Mouse (Mus musculus) WW6 (cell line): Measurements from ENCODE around the gene Mcu.

ENCODE experiments used
- DNase-seq: peaks from one replicate; pipeline ENCODE4 v3.0.0-alpha.2; 2013; ENCODE audit warnings: low read depth, low spot score

Mcu gene

GRCm38 (mm10) chr10:59569481-59569869 lies 47.0 kb downstream of the Mcu start:
- DNase-seq = no peak

GRCm38 (mm10) chr10:59568665-59569480 lies 47.6 kb downstream of the Mcu start:
- DNase-seq = no peak

GRCm38 (mm10) chr10:59566968-59567367 lies 49.5 kb downstream of the Mcu start:
- no peak for DNase-seq

- DNase-seq = no peak
These were observed 50.5 kb downstream of the Mcu start for GRCm38 (mm10) chr10:59565995-59566410.

- no peak for DNase-seq
These were observed 51.9 kb downstream of the Mcu start for GRCm38 (mm10) chr10:59564551-59564950.

GRCm38 (mm10) chr10:59562511-59562910 lies 54.0 kb downstream of the Mcu start:
- DNase-seq = no peak

- DNase-seq = no peak
These were observed 56.4 kb downstream of the Mcu start for GRCm38 (mm10) chr10:59560126-59560525.

- DNase-seq = no peak
These were observed 57.9 kb downstream of the Mcu start for GRCm38 (mm10) chr10:59558602-59559001.

GRCm38 (mm10) chr10:59558164-59558563 lies 58.3 kb downstream of the Mcu start:
- DNase-seq = no peak

GRCm38 (mm10) chr10:59556541-59556940 lies 60.0 kb downstream of the Mcu start:
- no peak for DNase-seq

GRCm38 (mm10) chr10:59554243-59554642 lies 62.2 kb downstream of the Mcu start:
- no peak for DNase-seq

GRCm38 (mm10) chr10:59552456-59552855 lies 64.0 kb downstream of the Mcu start:
- no peak for DNase-seq

GRCm38 (mm10) chr10:59548768-59549333 lies 67.6 kb downstream of the Mcu start:
- no peak for DNase-seq

- no peak for DNase-seq
These were observed 68.3 kb downstream of the Mcu start for GRCm38 (mm10) chr10:59548211-59548610.

- DNase-seq = no peak
These were observed 69.1 kb downstream of the Mcu start for GRCm38 (mm10) chr10:59547426-59547825.

- DNase-seq = no peak
These were observed 71.3 kb downstream of the Mcu start for GRCm38 (mm10) chr10:59545169-59545568.

GRCm38 (mm10) chr10:59543351-59543750 lies 73.1 kb downstream of the Mcu start:
- DNase-seq = no peak

GRCm38 (mm10) chr10:59541466-59541865 lies 75.0 kb downstream of the Mcu start:
- no peak for DNase-seq

- DNase-seq = no peak
These were observed 75.9 kb downstream of the Mcu start for GRCm38 (mm10) chr10:59540596-59540995.

- no peak for DNase-seq
These were observed 76.4 kb downstream of the Mcu start for GRCm38 (mm10) chr10:59540081-59540480.

- no peak for DNase-seq
These were observed 77.0 kb downstream of the Mcu start for GRCm38 (mm10) chr10:59539533-59539875.

- DNase-seq = no peak
These were observed 77.5 kb downstream of the Mcu start for GRCm38 (mm10) chr10:59538767-59539532.

- no peak for DNase-seq
These were observed 78.4 kb downstream of the Mcu start for GRCm38 (mm10) chr10:59538063-59538462.
